13 mouse cellular contexts compared by ENCODE assay signal in genomic region chr4:102484738-102485137, GRCm38 (mm10).
DNase-seq lines count a peak whose midpoint lies in the region; ATAC-seq and TF ChIP-seq lines count a peak whose summit lies in the region.
"Had no signal": no experiment of that assay in that cellular context is flagged by ENCODE, and none has a peak within 500 bp of the region (broad histone marks: within the 10 kb centered on the region; RNA-seq: fewer than 3 reads in every experiment).

No protein-coding gene starts in this region.

- TF ChIP-seq CTCF in heart, adult 2 months (IDR thresholded peaks at IDR 0.05): peak; percentile 25; the same call in 1 of the 2 replicates
- peak; percentile 38 for TF ChIP-seq CTCF in lung, embryonic 14.5 days (IDR thresholded peaks at IDR 0.05; ENCODE audit: low read depth)
- peak; percentile 18; the same call in 1 of the 2 replicates for TF ChIP-seq CTCF in brain, embryonic 14.5 days (IDR thresholded peaks at IDR 0.05; ENCODE audit: borderline replicate concordance, extremely low read depth, insufficient read depth, insufficient read length)

- DNase-seq in heart, adult 2 months: no peak
- no peak for DNase-seq in lung, embryonic 14.5 days
- DNase-seq in lung, adult 18-20 months: no peak
- DNase-seq in brain, embryonic 14.5 days (ENCODE audit: low read depth): peak; percentile 43
- peak; percentile 25 for DNase-seq in right cerebral cortex, postnatal 4 days
- no peak for DNase-seq in cerebellum, postnatal 14 days
- DNase-seq: heart, postnatal 14 days; thymus, adult 2 months had no signal

- no peaks in the 10 kb centered on the region for H3K9me3 ChIP-seq in heart, embryonic 12.5 days (replicated peaks)
- H3K9me3 ChIP-seq in lung, embryonic 14.5 days (ENCODE audit: low read depth, low read length): no peaks in the 10 kb centered on the region
- H3K9me3 ChIP-seq: limb, embryonic 13.5 days; midbrain, embryonic 12.5 days had no signal

- H3K36me3 ChIP-seq in heart, adult 2 months (ENCODE audit: control insufficient read depth, insufficient read depth, low read length): no peaks in the 10 kb centered on the region
- no peaks in the 10 kb centered on the region for H3K36me3 ChIP-seq in heart, embryonic 12.5 days
- H3K36me3 ChIP-seq in lung, embryonic 14.5 days (ENCODE audit: insufficient read depth): no peaks in the 10 kb centered on the region
- H3K36me3 ChIP-seq: limb, embryonic 13.5 days; midbrain, embryonic 12.5 days had no signal

- no peak for TF ChIP-seq POLR2A in heart, adult 2 months (IDR thresholded peaks at IDR 0.05; ENCODE audit: insufficient read depth, low read depth, low read length)
- no peak for TF ChIP-seq POLR2A in brain, embryonic 14.5 days (IDR thresholded peaks at IDR 0.05; ENCODE audit: borderline replicate concordance, extremely low read depth, insufficient read depth, insufficient read length, poor library complexity, severe bottlenecking)

- H3K27me3 ChIP-seq in heart, adult 2 months (ENCODE audit: control insufficient read depth, insufficient read depth, low read length): no peaks in the 10 kb centered on the region
- no peaks in the 10 kb centered on the region for H3K27me3 ChIP-seq in heart, embryonic 12.5 days (replicated peaks)
- H3K27me3 ChIP-seq in lung, embryonic 14.5 days (ENCODE audit: insufficient read depth, low read length): no peaks in the 10 kb centered on the region
- H3K27me3 ChIP-seq: midbrain, embryonic 12.5 days had no signal

- no peak for ATAC-seq in heart, embryonic 12.5 days (ENCODE audit: insufficient number of reproducible peaks, low FRiP score)
- no peak for ATAC-seq in lung, embryonic 14.5 days (ENCODE audit: insufficient read depth)
- ATAC-seq: forebrain, embryonic 16.5 days; inflammation-experienced regulatory T-cells, adult 6 months had no signal

- no peak overlapping the region for H3K4me2 ChIP-seq in heart, embryonic 12.5 days
- no peak overlapping the region for H3K4me2 ChIP-seq in lung, embryonic 14.5 days
- H3K4me2 ChIP-seq: limb, embryonic 13.5 days; midbrain, embryonic 12.5 days had no signal

- H3K9ac ChIP-seq in heart, adult 2 months (ENCODE audit: low read depth, low read length): no peak overlapping the region
- no peak overlapping the region for H3K9ac ChIP-seq in heart, embryonic 12.5 days
- no peak overlapping the region for H3K9ac ChIP-seq in lung, embryonic 14.5 days
- H3K9ac ChIP-seq: limb, embryonic 13.5 days; midbrain, embryonic 12.5 days had no signal

- WGBS in heart, adult 2 months: 67% methylated on average over 2 of the region's 2 CpGs
- 86% methylated on average over 2 of the region's 2 CpGs for WGBS in heart, embryonic 12.5 days
- WGBS in lung, embryonic 14.5 days: 78% methylated on average over 2 of the region's 2 CpGs

- no peak overlapping the region for H3K27ac ChIP-seq in heart, adult 2 months
- H3K27ac ChIP-seq in heart, embryonic 12.5 days (ENCODE audit: poor library complexity, severe bottlenecking): no peak overlapping the region
- no peak overlapping the region for H3K27ac ChIP-seq in lung, embryonic 14.5 days (ENCODE audit: low read depth)
- H3K27ac ChIP-seq: limb, embryonic 13.5 days; midbrain, embryonic 12.5 days had no signal

- H3K79me2 ChIP-seq in heart, adult 2 months (replicated peaks; ENCODE audit: control insufficient read depth, insufficient read depth, low read length): no peaks in the 10 kb centered on the region

- TF ChIP-seq EP300 in heart, adult 2 months (IDR thresholded peaks at IDR 0.05; ENCODE audit: insufficient read depth, low read depth, low read length): no peak

- intact Hi-C loops in heart, adult 2 months (cut with DNase I): loop anchor here (5.0 kb wide), 1 partner anchor 37 kb away; no protein-coding TSS in a partner anchor

- H3K4me1 ChIP-seq in heart, adult 2 months (ENCODE audit: control insufficient read depth, insufficient read depth, low read length): no peaks in the 10 kb centered on the region
- peaks cover 29% of the 10 kb centered on the region for H3K4me1 ChIP-seq in heart, embryonic 12.5 days (replicated peaks)
- no peaks in the 10 kb centered on the region for H3K4me1 ChIP-seq in lung, embryonic 14.5 days (ENCODE audit: insufficient read depth)

- H3K4me3 ChIP-seq in heart, adult 2 months: no peak overlapping the region
- no peak overlapping the region for H3K4me3 ChIP-seq in heart, embryonic 12.5 days
- no peak overlapping the region for H3K4me3 ChIP-seq in lung, embryonic 14.5 days (ENCODE audit: low read depth, low read length)
- H3K4me3 ChIP-seq: limb, embryonic 13.5 days; midbrain, embryonic 12.5 days had no signal

Comparison
In these comparisons a context has a peak if more than half of its experiments do, and no peak if none do; other contexts are left out.
1. DNase-seq: peak in brain, embryonic 14.5 days (single experiment) and right cerebral cortex, postnatal 4 days (single experiment); none in heart, adult 2 months (0 of 2), lung, embryonic 14.5 days (single experiment), lung, adult 18-20 months (0 of 2) and cerebellum, postnatal 14 days (0 of 2).
2. Peak in every context shown above with its lines, with median percentiles within 50 percentile points of each other: CTCF ChIP-seq.